Mouse (Mus musculus) left cerebral cortex, postnatal 4 days (tissue): Measurements from ENCODE around the gene Hpcal1. TPM values are rescaled to one million over a fixed set of nuclear protein-coding genes. Genes with fewer than 3 reads are reported as not detected.
"Not testable (repeated sequence)": the region's sequence is repeated elsewhere in the genome, so short reads cannot be mapped to it uniquely, and the experiment has no call there.

Experiments
- DNase-seq: peaks from one replicate; pipeline ENCODE4 v3.0.0-alpha.2; 2022
- intact Hi-C: fragments of 180-260 bp; cut with DNase I; formaldehyde crosslinking; loops from one replicate; pipeline ENCODE4 v1.15.1; 2025
- total RNA-seq, 2 experiments: library from RNA; stranded (reverse); gene quantifications; 2 replicates each; pipeline ENCODE4 v1.2.3; 2021

The Hpcal1 gene
- total RNA-seq, 2 experiments from 2014 or later, result 28.7 to 49.3 TPM

GRCm38 (mm10) chr12:17736859-17737577 is 46.4 kb downstream of the Hpcal1 start:
- no peak for DNase-seq

GRCm38 (mm10) chr12:17737808-17738207 is 47.2 kb downstream of the Hpcal1 start:
- intact Hi-C loops, result no loop called here
- DNase-seq, result no peak

More at GRCm38 (mm10) chr12:17736859-17737577, 46.4 kb downstream of the Hpcal1 start:
- intact Hi-C loops, result no loop called here

GRCm38 (mm10) chr12:17738473-17738872 is 47.8 kb downstream of the Hpcal1 start:
- no peak for DNase-seq
- intact Hi-C loops, result no loop called here

- intact Hi-C loops, result no loop called here
- DNase-seq, result no peak
Observed at GRCm38 (mm10) chr12:17740226-17740625, 49.6 kb downstream of the Hpcal1 start.

GRCm38 (mm10) chr12:17741637-17742364 is 51.1 kb downstream of the Hpcal1 start:
- DNase-seq, result peak; percentile 64
- intact Hi-C loops, result no loop called here

GRCm38 (mm10) chr12:17742571-17743321 is 52.1 kb downstream of the Hpcal1 start:
- no peak for DNase-seq
- intact Hi-C loops, result no loop called here

- intact Hi-C loops, result no loop called here
- no peak for DNase-seq
Observed at GRCm38 (mm10) chr12:17745431-17745830, 54.8 kb downstream of the Hpcal1 start.

GRCm38 (mm10) chr12:17746725-17747124 is 56.1 kb downstream of the Hpcal1 start:
- intact Hi-C loops, result no loop called here
- peak; percentile 93 for DNase-seq

- DNase-seq, result no peak
- intact Hi-C loops, result no loop called here
Observed at GRCm38 (mm10) chr12:17747191-17748154, 56.8 kb downstream of the Hpcal1 start.

- intact Hi-C loops, result no loop called here
- DNase-seq, result no peak
Observed at GRCm38 (mm10) chr12:17748155-17748529, 57.5 kb downstream of the Hpcal1 start.

- DNase-seq, result no peak
- intact Hi-C loops, result no loop called here
Observed at GRCm38 (mm10) chr12:17749784-17750183, 59.1 kb downstream of the Hpcal1 start.

GRCm38 (mm10) chr12:17750500-17750899 is 59.8 kb downstream of the Hpcal1 start:
- peak; percentile 37 for DNase-seq
- intact Hi-C loops, result no loop called here

GRCm38 (mm10) chr12:17752828-17753227 is 62.2 kb downstream of the Hpcal1 start:
- DNase-seq, result peak; percentile 33
- intact Hi-C loops, result no loop called here

GRCm38 (mm10) chr12:17754771-17755170 is 64.1 kb downstream of the Hpcal1 start:
- intact Hi-C loops, result no loop called here
- DNase-seq, result no peak

- intact Hi-C loops, result no loop called here
Observed at GRCm38 (mm10) chr12:17756891-17757290, 66.2 kb downstream of the Hpcal1 start.

GRCm38 (mm10) chr12:17762286-17762933 is 71.8 kb downstream of the Hpcal1 start:
- intact Hi-C loops, result no loop called here
- DNase-seq, result no peak

More at GRCm38 (mm10) chr12:17756891-17757290, 66.2 kb downstream of the Hpcal1 start:
- no peak for DNase-seq

- intact Hi-C loops, result no loop called here
- DNase-seq, result no peak
Observed at GRCm38 (mm10) chr12:17763054-17763453, 72.4 kb downstream of the Hpcal1 start.

GRCm38 (mm10) chr12:17764005-17764404 is 73.3 kb downstream of the Hpcal1 start:
- intact Hi-C loops, result no loop called here

GRCm38 (mm10) chr12:17767567-17767966 is 76.9 kb downstream of the Hpcal1 start:
- intact Hi-C loops, DNase-seq: not testable (repeated sequence)

More at GRCm38 (mm10) chr12:17764005-17764404, 73.3 kb downstream of the Hpcal1 start:
- DNase-seq, result no peak
